Mouse (Mus musculus): ENCODE data around the gene Kng1. TPM values are rescaled to one million over a fixed set of nuclear protein-coding genes. Genes with fewer than 3 reads are reported as not detected.
"Not testable (repeated sequence)": the region's sequence is repeated elsewhere in the genome, so short reads cannot be mapped to it uniquely, and the experiment has no call there.

Gene Kng1
- 0.08 TPM in 1 of 2 replicates, not detected in the other for polyA plus RNA-seq (2012; rRNA removed)

- not testable (repeated sequence) for H3K4me3 ChIP-seq (ENCODE audit: insufficient read depth, low read length); H3K4me1 ChIP-seq (ENCODE audit: control insufficient read depth, insufficient read depth, low read length); H3K27ac ChIP-seq (ENCODE audit: insufficient read depth, low read length)
Observed at GRCm38 (mm10) chr16:23057668-23058447, at the start of gene Kng1. Gene Kng1, plus strand, starts transcription at chr16:23057865.

GRCm38 (mm10) chr16:23013786-23014185 is 43.9 kb upstream of the Kng1 start:
- H3K4me3 ChIP-seq (ENCODE audit: insufficient read depth, low read length); H3K4me1 ChIP-seq (ENCODE audit: control insufficient read depth, insufficient read depth, low read length); H3K27ac ChIP-seq (ENCODE audit: insufficient read depth, low read length): not testable (repeated sequence)

GRCm38 (mm10) chr16:23014645-23015044 is 43.0 kb upstream of the Kng1 start:
- not testable (repeated sequence) for H3K27ac ChIP-seq (ENCODE audit: insufficient read depth, low read length); H3K4me1 ChIP-seq (ENCODE audit: control insufficient read depth, insufficient read depth, low read length); H3K4me3 ChIP-seq (ENCODE audit: insufficient read depth, low read length)

GRCm38 (mm10) chr16:23020571-23020970 is 37.1 kb upstream of the Kng1 start:
- H3K4me3 ChIP-seq (ENCODE audit: insufficient read depth, low read length); H3K27ac ChIP-seq (ENCODE audit: insufficient read depth, low read length); H3K4me1 ChIP-seq (ENCODE audit: control insufficient read depth, insufficient read depth, low read length): not testable (repeated sequence)

- Histone ChIP-seq H3K27ac (ENCODE audit: insufficient read depth, low read length) (no peak overlapping the region), H3K4me3 (ENCODE audit: insufficient read depth, low read length) (no peak overlapping the region), H3K4me1 (ENCODE audit: control insufficient read depth, insufficient read depth, low read length) (no peaks in the 10 kb centered on the region)
- no peak for TF ChIP-seq POLR2A (IDR thresholded peaks at IDR 0.05; ENCODE audit: extremely low read depth, insufficient read depth, low read length)
- no peak for TF ChIP-seq CTCF (IDR thresholded peaks at IDR 0.05; ENCODE audit: extremely low read depth, insufficient read depth, low read length)
Observed at GRCm38 (mm10) chr16:23025111-23025510, 32.6 kb upstream of the Kng1 start.

- TF ChIP-seq POLR2A (IDR thresholded peaks at IDR 0.05; ENCODE audit: extremely low read depth, insufficient read depth, low read length) (no peak), CTCF (IDR thresholded peaks at IDR 0.05; ENCODE audit: extremely low read depth, insufficient read depth, low read length) (no peak)
- H3K27ac ChIP-seq (ENCODE audit: insufficient read depth, low read length) = no peak overlapping the region
- no peaks in the 10 kb centered on the region for H3K4me1 ChIP-seq (ENCODE audit: control insufficient read depth, insufficient read depth, low read length)
- no peak overlapping the region for H3K4me3 ChIP-seq (ENCODE audit: insufficient read depth, low read length)
Observed at GRCm38 (mm10) chr16:23026582-23026981, 31.1 kb upstream of the Kng1 start.

GRCm38 (mm10) chr16:23027341-23027740 is 30.3 kb upstream of the Kng1 start:
- not testable (repeated sequence) for H3K4me3 ChIP-seq (ENCODE audit: insufficient read depth, low read length); H3K4me1 ChIP-seq (ENCODE audit: control insufficient read depth, insufficient read depth, low read length); H3K27ac ChIP-seq (ENCODE audit: insufficient read depth, low read length)

GRCm38 (mm10) chr16:23028966-23029600 is 28.6 kb upstream of the Kng1 start, which contains the start of gene Kng2:
Gene Kng2, minus strand, starts transcription at chr16:23029482.
- H3K4me1 ChIP-seq (ENCODE audit: control insufficient read depth, insufficient read depth, low read length); H3K27ac ChIP-seq (ENCODE audit: insufficient read depth, low read length); H3K4me3 ChIP-seq (ENCODE audit: insufficient read depth, low read length): not testable (repeated sequence)

GRCm38 (mm10) chr16:23030673-23031435 is 26.8 kb upstream of the Kng1 start:
- H3K27ac ChIP-seq (ENCODE audit: insufficient read depth, low read length) = no peak overlapping the region
- H3K4me3 ChIP-seq (ENCODE audit: insufficient read depth, low read length) = no peak overlapping the region
- TF ChIP-seq CTCF (IDR thresholded peaks at IDR 0.05; ENCODE audit: extremely low read depth, insufficient read depth, low read length) = no peak
- no peak for TF ChIP-seq POLR2A (IDR thresholded peaks at IDR 0.05; ENCODE audit: extremely low read depth, insufficient read depth, low read length)

GRCm38 (mm10) chr16:23033673-23034072 is 24.0 kb upstream of the Kng1 start:
- H3K4me3 ChIP-seq (ENCODE audit: insufficient read depth, low read length) = no peak overlapping the region
- H3K4me1 ChIP-seq (ENCODE audit: control insufficient read depth, insufficient read depth, low read length) = no peaks in the 10 kb centered on the region
- TF ChIP-seq POLR2A (IDR thresholded peaks at IDR 0.05; ENCODE audit: extremely low read depth, insufficient read depth, low read length) (no peak), CTCF (IDR thresholded peaks at IDR 0.05; ENCODE audit: extremely low read depth, insufficient read depth, low read length) (no peak)
- H3K27ac ChIP-seq (ENCODE audit: insufficient read depth, low read length) = no peak overlapping the region

More at GRCm38 (mm10) chr16:23030673-23031435, 26.8 kb upstream of the Kng1 start:
- H3K4me1 ChIP-seq (ENCODE audit: control insufficient read depth, insufficient read depth, low read length) = no peaks in the 10 kb centered on the region

Measured in cortical plate, adult 2 months (tissue).